Mouse (Mus musculus) small intestine, adult 2 months (tissue): Measurements from ENCODE around the gene Zfp990.

Experiments used
- CTCF ChIP-seq: fragments of 200-500 bp; IDR thresholded peaks from 2 replicates; pipeline ENCODE4 v1.5.1; 2012; ENCODE audit warnings: low read depth, mild to moderate bottlenecking, control low read depth, inconsistent platforms, low read length, moderate library complexity, mixed read lengths; ENCODE audit not compliant: insufficient replicate concordance, insufficient read length; ENCODE audit errors: extremely low read depth
- POLR2A ChIP-seq: fragments of 200-500 bp; IDR thresholded peaks from 2 replicates; pipeline ENCODE4 v1.6.1; 2012; ENCODE audit warnings: low read depth, mild to moderate bottlenecking, control low read depth, inconsistent platforms, low read length, moderate library complexity

DNA sequence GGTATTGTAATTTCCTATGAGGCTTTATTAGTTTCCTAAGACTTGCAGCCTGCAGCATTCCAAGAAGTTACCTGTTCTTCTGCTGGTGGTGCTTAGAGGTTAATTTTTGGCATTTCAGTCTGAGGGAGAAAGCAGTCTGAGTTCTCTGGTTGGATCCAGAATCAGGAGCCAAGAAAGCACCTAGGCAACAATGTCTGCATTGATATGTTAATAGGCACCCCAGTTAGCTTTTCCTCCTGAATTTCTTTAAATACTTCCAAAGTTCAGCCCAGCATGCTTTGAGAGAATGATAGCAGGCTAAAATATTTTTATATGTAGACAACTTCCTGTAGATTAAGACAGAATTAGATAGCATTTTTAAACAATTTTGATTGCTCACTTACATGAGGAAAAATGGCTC lies 21.2 kb upstream of the Zfp990 start:
- TF ChIP-seq CTCF (no peak), POLR2A (no peak)
